Mouse (Mus musculus): ENCODE data around the gene Entpd5.

DNA sequence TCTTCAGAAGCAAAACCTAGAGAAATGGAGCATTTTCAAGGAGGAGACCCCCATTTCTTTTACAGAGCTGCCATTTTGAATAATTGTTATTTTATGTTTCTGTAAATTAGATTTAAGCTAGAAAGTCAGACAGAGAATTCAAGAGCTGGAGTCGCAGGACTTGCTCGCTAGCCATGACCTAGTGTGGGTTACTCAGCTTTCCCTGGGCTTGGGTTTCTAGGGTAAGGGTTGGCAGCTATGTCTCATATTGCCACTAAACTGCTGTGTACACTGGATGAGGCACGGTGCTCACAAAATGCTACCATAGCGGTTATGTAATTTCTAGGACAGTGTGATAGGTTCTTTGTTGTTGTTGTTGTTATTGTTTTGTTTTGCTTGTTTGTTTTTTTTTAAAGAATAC is 16.1 kb downstream of the Entpd5 start:
- TF ChIP-seq EP300 (IDR thresholded peaks at IDR 0.05) (no peak), CTCF (IDR thresholded peaks at IDR 0.05) (no peak)
